Mouse (Mus musculus) spleen, adult 2 months (tissue): Measurements from ENCODE around the gene Tnks2.

Experiments
- CTCF ChIP-seq: fragments of 200-500 bp; IDR thresholded peaks from 2 replicates; pipeline ENCODE4 v1.5.1; 2011; ENCODE audit warnings: mild to moderate bottlenecking, inconsistent platforms; ENCODE audit not compliant: insufficient read depth, insufficient read length, insufficient replicate concordance; ENCODE audit errors: extremely low read depth
- POLR2A ChIP-seq: fragments of 200-500 bp; IDR thresholded peaks from 2 replicates; pipeline ENCODE4 v1.6.1; 2011; ENCODE audit warnings: low read depth, low read length, inconsistent platforms

DNA sequence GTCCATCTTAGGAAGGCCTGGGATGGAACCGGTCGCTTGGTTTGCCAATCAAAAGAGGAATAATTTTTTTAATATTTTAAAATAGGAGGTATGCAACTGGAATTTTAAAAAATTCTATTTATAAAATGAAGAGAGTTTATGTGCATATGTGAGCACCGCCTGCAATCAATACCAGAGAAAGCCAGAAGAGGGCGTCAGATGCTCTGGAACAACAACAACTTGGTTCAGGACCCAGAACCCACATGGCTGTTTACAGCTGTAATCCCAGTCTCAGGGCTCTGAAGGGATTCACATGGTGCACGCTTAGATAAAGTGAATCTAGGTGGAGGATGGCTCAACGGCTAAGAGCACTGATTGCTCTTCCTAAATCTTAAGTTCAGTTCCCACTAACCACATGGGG lies 49.1 kb downstream of the Tnks2 start:
- TF ChIP-seq POLR2A, result no peak
- no peak for TF ChIP-seq CTCF
